Mouse (Mus musculus): ENCODE data around the gene Dqx1.

DNA sequence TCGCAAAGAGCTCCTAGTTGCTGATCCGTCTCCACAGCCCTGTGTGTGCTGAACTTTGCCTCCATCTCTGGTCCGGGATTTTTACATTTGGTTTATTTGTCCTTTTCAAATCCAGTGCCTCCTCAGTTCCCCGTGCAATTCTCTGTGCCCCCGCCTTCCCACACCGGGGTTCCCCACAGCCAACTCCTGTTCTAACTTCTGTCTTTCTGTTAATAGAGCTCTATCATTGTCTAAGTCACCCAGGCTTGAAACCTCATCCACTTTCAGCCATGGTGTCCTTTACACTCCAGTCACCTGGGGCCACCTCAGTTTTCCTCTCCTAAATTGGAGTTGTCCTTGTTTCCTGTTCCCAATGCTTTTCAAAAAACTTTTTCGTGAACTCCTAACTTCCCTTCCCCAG lies 46.4 kb upstream of the Dqx1 start:
- no peak for TF ChIP-seq POLR2A (IDR thresholded peaks at IDR 0.05; ENCODE audit: low read depth, low read length)
- TF ChIP-seq CTCF (IDR thresholded peaks at IDR 0.05; ENCODE audit: extremely low read depth, insufficient read length, insufficient replicate concordance, low read depth, low read length) = no peak

All from small intestine, adult 2 months (tissue).